Mouse (Mus musculus) 3T3-L1 (cell line): ENCODE results near the gene Pou2f1.

Experiments used
- DNase-seq: peaks from one replicate; pipeline ENCODE4 v3.0.0-alpha.2; 2015; ENCODE audit warnings: low read depth, low spot score

Pou2f1 gene

DNA sequence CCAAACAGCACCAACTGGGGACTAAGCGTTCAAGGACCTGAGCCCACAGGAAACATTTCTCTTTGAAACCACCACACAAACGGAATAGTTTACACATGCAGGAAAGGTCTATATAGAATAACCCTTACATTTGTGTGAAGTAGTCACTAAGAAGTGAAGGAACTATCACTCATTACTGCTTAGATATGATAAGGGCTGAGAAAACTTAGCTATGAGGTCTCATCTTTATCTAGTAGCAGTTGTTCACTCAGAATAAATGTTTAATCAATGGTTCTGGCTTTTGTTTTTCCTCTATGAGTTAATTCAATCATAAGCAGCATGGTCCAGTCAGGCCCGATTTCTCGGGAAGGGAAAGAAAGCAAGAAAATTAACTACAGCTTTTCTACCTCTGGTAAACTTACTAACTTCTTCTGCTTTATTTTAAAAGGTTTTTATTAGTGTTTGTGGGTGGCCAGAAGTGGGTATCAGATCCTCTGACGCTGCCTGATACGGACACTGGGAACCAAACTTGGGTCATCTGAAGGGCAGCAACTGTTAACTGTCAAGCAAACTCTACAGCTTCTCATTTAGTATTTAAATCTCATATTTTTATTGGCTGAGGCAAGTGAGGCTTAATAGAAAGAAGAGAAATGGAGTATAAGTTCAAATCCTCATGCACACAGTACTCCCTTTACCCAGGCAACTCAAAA, 40.7 kb downstream of the Pou2f1 start:
- no peak for DNase-seq

GRCm38 (mm10) chr1:165958159-165958558, 44.3 kb downstream of the Pou2f1 start:
- DNase-seq = no peak

DNA sequence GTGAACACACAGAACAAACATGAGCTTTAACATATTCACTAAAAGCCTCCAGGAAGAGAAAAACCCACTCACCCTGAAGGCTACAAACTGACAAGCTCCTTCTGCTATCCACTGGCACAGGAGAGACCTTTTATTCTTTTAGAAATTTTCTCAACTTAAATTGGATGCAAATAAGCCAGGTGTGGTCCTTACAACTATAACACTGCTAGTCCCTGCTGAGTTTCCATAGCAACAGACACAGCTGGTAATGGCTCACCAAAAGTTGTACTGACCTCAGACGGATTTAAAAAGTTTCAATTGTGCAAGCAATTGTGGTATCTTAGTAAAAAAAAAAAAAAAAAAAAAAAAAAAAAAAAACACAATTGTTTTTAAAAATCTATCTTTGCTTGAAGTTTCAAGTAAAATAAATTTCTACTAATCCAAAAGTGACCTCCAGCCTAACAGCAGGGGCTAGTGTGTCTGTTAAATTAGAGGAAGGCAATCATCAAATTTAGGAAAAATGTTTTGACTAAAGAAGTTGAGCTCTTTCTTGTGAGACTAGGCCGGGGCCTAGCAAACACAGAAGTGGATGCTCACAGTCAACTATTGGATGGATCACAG, 54.2 kb downstream of the Pou2f1 start:
- DNase-seq = no peak

DNA sequence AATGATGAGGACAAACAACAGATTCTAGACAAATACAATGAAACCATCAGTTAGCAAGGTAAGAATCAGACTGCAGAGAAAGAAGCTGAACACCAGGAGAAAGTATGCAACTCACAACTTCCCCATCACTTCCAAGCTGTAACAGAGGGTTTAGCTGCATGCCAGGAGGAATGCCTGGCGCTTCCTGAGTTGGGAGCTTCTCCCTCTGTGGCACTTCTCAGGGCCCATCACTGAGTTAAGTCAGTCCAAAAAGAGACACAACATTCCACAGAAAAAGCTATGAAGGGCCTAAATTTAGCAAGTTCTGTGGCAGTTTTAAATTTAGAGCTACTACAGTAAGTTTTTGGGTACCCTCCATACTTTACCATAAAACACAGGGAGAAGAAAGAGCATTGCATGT, 59.2 kb downstream of the Pou2f1 start:
- no peak for DNase-seq

- no peak for DNase-seq
Observed at GRCm38 (mm10) chr1:165935466-165935818, 67.0 kb downstream of the Pou2f1 start.

- DNase-seq = no peak
Observed at GRCm38 (mm10) chr1:165934648-165935465, 67.6 kb downstream of the Pou2f1 start.

DNA sequence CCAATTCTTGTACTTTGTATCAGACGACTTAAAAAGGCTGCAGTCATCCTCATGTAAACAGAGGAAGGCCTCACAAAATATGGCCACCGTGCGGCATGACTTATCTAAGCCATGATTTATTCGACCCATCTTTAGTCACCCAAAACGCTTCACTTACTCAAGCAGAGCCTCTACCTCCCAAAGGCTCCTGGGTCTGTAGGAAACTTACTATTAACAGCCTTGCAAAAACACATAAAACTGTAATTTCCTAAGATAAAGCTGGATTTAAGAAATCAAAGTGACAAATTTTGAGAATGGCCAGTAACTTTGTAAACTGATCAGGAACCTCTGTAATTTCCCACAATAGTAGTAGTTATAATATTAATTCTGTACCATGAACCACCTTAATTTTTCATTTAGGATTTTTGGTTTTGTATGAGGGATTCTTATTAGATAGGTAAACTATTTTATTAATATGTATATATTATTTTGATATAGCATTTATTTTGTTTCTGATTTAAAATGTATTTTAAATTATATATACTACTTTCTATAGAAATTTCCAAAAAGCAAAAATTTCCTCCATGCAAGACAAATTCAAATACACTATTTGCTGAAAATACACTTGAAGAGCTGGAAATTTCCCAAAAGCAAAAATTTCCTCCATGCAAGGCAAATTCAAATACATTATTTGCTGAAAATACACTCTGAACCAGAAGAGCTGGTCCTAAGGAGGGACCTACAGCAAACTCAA, 68.4 kb downstream of the Pou2f1 start:
- no peak for DNase-seq

DNA sequence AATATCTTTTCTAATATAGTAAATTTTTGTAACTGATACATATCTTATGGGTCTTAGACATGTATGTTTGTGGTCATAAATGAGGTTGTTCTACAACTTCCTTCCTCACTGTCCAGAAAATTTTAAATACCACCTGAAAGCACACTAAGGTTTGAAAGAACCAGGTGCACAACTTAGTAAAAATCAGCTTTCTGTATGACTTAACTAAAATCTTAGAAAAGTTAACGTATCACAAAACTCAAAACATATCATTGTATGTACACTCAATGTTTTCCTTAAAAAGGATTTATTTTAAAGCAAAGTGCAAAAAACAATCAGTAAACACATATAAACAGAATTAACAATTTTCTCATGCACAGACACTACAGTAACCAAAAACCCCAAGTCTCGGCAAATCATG, 69.6 kb downstream of the Pou2f1 start:
- DNase-seq = no peak

DNA sequence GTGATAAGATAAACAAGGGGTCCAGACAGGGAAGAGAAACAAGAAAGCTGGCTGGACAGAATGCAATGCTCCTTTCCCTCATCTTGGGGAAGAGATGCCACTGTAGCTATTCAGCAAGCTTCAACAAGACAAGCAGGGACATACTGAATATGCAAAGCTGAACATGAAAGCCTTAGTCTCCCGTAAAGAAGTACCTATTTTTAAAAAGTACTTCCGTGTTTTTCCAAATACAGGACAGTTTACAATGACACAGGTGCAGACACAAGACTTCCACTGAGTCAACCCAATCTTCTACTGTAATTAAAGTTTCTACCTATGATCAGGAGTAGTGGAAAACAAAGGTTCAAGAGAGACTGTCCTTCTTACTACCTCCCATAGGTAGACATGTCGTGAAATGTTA, 72.0 kb downstream of the Pou2f1 start:
- DNase-seq = no peak

GRCm38 (mm10) chr1:165927507-165928279, 74.8 kb downstream of the Pou2f1 start:
- DNase-seq = no peak

GRCm38 (mm10) chr1:165925207-165925606, 77.3 kb downstream of the Pou2f1 start:
- DNase-seq = no peak

GRCm38 (mm10) chr1:165922488-165922887, 80.0 kb downstream of the Pou2f1 start:
- DNase-seq = no peak

DNA sequence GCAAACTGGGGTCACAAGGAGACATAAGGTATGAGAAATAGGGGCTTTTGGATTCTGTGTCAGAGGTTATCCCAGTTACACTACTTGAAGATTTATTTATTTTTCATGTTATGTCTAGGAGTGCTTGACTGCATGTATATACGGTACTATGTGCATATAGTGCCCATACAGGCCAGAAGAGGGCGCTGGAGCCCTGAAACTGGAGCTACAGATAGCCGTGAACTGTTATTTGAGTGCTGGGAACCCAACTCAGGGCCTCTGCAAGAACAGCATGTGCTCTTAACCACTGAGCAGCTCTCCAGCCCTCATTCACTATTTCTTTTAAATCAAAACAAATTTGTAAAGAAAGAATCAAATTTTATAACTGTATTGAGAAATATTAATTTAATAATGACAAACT, 81.5 kb downstream of the Pou2f1 start:
- no peak for DNase-seq

- DNase-seq = no peak
Observed at GRCm38 (mm10) chr1:165914416-165914801, 88.1 kb downstream of the Pou2f1 start.

- no peak for DNase-seq
Observed at GRCm38 (mm10) chr1:165913720-165914415, 88.6 kb downstream of the Pou2f1 start.

DNA sequence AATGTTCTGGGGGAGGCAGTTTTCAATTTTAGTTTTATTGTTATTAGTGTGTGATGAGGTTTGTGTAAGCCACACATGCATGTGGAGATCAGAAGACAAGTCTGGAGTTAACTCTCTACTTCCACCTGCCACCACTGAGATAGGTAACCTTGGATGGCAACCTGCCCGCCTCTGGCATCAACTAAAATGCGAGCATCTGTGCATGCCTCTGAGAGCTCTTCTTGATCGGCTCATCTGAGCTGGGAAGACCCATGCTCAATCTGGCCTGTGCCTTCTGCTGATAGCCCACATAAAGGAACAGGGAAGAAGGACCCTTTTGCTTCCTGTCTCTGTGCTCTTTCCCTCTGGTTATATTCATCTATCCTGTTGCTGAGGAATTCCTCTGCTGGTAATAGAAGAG, 93.0 kb downstream of the Pou2f1 start:
- DNase-seq = no peak

- no peak for DNase-seq
Observed at GRCm38 (mm10) chr1:165908806-165909205, 93.7 kb downstream of the Pou2f1 start.

DNA sequence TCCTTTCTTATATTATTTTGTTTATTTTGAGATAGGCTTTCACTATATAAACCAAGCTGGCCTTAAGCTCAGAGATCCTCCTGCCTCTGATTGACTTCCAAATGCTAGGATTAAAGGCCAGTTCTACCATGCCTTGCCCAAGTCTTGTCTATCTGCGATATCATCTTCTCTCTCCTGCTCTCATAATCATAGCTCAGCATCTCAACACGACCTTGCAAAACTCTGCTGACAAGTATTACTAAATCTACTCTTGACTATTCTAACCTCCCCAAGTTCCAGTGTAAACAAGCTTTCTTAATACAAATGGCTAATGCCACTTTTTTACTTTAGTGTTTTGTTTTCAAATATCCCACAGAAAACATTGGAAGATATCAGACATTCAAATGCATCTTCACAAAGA, 94.3 kb downstream of the Pou2f1 start:
- no peak for DNase-seq

GRCm38 (mm10) chr1:165903596-165903995, 98.9 kb downstream of the Pou2f1 start:
- no peak for DNase-seq

DNA sequence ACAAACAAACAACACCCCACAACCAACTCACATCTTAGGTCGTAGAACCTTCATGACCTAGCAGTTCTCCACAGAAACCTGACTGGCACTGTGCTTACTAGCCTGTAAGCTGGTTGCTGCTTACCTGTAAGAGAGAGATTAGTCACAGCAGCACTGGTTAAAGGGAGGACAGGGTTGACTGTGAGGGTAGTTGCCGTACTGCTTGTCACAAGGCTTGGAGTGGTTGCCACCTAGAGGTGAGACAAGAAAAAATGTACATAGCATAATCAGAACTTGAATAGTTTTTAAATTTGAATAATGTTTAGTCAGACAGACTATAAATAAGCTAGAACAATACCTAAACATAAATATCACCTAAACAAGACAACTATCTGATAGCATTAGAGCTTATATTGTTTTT, 110.8 kb downstream of the Pou2f1 start:
- DNase-seq = peak; percentile 6
